Mouse (Mus musculus) olfactory bulb, adult 2 months (tissue): ENCODE measurements around the gene Rasip1.

Experiments
- CTCF ChIP-seq: fragments of 200-500 bp; IDR thresholded peaks from 2 replicates; pipeline ENCODE4 v1.5.1; 2012; ENCODE audit warnings: low read depth, mild to moderate bottlenecking, low read length, moderate library complexity; ENCODE audit not compliant: insufficient read depth
- POLR2A ChIP-seq: fragments of 200-500 bp; IDR thresholded peaks from 2 replicates; pipeline ENCODE4 v1.6.1; 2012; ENCODE audit warnings: mild to moderate bottlenecking, low read depth, low read length, moderate library complexity; ENCODE audit not compliant: insufficient read depth

DNA sequence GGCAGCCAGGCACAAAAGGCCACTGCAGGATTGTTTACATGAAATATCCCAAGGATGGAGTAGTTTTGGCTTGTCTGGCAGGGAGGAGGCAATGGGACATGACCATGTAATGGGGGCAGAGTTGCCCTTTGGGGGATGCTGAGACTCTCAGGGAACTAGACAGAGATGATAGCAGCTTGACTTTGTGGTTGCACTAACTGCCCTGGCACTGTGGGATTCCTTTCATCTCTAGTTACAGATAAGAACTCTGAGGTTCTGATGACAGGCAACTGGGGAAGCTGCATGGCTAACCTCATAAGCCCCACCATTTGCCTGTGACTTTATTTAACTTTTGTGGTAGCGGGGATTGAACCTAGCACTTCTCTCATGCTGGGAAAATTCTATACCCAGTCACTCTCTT lies 31.2 kb upstream of the Rasip1 start:
- TF ChIP-seq CTCF = no peak
- TF ChIP-seq POLR2A = no peak
